Mouse (Mus musculus) right cerebral cortex, adult 18-20 months (tissue): ENCODE measurements around the gene Rpl13.

ENCODE experiments used
- DNase-seq: peaks from one replicate; pipeline ENCODE4 v3.0.0; 2022; ENCODE audit warnings: mixed read lengths

Gene Rpl13

DNA sequence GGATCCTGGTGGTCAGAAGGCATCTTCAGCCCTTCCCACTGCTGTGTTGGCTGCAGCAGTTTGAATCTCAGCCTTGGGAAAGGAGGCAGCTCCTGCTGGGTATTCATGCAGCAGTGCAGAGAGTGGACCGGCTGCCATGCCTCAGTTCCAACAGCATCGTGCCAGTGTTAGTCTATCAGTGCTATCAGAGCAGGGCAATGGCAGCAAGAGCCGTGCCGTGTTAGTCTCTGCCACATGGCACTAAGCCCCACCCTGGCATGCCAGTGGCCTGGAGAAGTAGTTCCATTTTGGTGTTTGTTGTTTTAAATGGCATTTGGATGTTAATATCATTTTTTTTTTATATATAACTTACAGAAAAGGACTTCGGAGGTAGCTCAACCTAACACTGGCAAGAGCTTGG lies 6.8 kb downstream of the Rpl13 start:
- DNase-seq: no peak

DNA sequence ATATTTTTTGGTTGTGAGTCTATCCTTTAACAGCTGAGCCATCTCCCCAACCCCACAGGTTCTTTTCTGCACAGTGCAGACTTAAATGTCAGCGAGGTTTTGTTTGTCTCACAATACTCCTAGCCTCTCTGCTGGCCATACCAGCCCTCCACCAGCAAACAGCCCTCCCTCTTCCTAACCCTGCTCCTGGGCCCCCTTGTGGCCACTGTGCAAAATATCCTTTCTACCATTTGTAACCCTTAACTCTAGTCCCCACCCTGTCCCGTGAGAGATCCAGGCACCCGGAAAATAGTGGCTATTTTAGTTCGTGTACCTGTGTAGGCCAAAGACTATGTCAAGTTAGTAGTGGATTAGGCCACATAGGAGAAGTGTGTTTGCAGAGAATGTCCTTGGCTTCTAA lies 8.5 kb downstream of the Rpl13 start:
- DNase-seq: no peak

DNA sequence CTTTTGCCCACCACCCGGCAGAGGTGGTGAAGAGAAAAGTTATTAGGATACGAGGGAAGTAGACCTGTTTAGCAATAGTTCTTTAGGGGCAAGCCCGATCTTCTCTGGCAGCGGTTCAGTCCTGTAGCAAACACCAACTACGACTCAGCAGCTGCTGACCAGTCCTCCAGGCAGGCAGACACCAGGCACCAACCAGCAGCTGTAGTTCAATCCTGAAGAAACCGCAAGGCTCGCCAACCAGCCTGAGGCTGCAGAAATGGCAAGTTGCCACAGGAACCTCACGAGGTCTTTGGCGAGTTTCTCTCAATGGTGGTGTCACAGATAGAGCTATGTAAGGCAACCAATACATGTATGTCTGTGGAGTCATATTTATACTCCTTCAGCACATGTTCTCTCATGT lies 10.7 kb downstream of the Rpl13 start:
- no peak for DNase-seq

DNA sequence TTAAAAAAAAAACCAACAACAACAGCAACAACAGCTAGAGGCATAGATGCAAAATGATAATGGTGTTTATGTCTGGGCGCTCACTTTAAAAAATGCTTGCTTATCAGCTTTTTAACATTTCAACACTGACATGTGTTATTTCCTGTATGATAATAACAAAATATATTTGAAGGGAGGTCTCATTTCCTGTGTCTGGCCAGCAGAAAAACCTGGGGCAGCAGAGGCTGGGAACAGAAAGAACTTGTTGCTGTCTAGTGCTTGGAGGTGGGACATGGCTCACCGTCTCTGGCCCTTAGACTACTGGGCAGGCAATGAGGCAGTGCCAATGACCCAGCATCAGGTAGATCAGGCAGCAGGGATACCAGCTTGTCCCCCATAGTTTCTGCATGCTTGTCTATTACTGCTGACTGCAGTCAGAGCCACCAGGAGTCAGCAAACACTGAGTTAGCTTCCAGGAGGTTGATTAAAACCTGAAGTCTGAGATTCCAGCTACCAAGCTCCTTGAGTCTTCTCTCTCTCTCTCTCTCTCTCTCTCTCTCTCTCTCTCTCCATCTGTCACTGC lies 11.8 kb downstream of the Rpl13 start:
- DNase-seq: no peak

DNA sequence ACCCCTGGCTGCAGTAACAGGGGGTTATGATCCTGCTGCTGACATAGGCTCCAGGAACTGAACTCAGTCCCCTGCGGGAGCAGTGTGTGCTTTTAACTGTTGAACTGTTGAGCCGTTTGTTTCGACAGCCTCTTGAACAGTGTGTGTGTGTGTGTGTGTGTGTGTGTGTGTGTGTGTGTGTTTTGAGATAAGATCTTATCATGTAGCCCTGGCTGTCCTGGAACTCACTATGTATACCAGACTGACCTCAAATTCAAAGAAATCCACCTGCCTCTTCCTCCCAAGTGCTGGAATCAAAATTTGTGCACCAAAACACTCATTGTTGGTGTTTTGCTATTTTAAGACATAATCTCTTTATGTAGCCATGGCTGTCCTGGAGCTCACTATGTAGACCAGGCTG lies 12.5 kb downstream of the Rpl13 start:
- no peak for DNase-seq

DNA sequence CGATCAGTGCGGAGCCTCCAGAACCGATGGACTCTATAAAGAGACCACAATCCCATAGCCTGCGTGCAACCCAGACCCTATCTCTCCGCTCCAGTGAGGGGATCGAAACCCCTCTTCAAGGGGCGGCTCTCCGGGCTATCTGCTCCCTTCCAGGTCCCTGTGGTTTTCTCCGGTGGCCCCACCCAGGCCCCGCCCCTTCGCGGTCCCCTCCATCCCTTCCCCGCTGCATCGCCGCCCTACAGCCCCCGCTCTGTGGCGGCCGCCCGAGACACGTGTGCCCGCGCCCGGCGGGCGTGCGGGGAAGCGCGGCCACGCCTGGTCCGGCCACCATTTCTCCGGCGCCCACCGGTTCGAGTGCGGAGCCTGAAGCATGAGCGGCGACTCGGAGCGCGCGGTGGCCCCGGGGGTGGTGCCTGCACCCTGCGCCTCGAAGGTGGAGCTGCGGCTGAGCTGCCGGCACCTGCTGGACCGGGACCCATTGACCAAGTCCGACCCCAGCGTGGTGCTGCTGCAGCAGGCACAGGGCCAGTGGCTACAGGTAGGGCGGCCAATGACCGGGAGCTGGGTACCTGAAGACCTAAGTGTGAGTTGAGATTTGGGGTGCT lies 15.1 kb downstream of the Rpl13 start, which contains the start of gene Cpne7:
Gene Cpne7, plus strand, starts transcription at position 248 of the 605 bp plus-strand sequence.
- DNase-seq: no peak

DNA sequence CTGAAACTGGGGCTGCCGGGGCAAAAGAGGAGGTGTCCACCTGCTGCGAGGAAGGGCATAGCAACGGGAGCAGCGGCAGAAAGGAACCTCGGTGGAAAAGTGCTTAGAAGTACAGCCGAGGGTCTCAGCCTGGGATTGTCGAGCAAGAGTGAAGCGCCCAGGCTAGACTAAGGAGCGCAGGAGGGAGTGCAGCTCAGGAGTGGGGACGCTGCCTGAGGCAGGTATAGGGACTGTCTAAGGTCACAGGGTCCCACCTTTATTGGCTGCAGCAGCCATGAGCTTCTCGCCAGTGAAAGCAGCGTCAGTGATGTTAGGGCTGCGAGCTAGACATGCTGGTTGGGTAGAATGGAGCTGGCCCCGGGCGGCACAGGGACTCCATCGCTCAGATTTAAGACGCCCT lies 15.6 kb downstream of the Rpl13 start:
- DNase-seq: no peak

DNA sequence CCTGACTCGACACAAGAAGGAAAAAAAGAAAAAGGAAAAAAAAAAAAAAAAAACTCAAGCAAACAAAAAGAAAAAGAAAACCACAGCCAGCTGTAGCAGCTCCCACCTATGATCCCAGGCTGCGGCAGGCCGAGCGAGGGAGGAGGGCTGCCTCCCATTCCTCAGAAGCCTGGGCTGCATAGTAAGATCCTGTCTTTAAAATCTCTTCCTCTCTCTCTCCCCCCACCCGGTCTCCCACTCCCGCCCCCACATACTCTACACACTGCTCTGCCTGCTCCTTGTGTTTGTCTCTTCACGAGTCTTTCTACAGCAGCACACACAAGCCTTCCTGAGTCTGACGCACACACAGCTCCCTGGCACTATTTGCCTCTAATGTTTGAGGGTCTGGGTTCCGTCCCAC lies 19.9 kb downstream of the Rpl13 start:
- DNase-seq: no peak

DNA sequence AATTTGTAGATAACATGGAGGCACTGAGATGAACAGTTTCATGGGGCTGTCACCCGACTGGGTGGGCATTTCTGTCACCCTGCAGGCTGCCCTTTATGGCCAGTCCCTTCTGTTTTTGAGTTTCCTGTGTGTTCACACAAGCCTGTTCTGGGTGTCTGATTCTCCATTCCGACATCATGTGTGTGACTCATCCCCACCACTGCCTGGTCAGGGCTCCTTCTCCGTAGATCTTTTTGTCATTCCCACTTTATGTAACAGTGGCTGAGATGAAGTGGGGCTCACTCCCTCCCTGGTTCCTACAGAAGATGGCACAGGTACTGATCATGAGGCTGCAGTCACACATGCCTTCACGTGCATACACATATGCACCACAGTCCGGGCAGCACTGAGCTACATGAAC lies 20.5 kb downstream of the Rpl13 start:
- DNase-seq: no peak

DNA sequence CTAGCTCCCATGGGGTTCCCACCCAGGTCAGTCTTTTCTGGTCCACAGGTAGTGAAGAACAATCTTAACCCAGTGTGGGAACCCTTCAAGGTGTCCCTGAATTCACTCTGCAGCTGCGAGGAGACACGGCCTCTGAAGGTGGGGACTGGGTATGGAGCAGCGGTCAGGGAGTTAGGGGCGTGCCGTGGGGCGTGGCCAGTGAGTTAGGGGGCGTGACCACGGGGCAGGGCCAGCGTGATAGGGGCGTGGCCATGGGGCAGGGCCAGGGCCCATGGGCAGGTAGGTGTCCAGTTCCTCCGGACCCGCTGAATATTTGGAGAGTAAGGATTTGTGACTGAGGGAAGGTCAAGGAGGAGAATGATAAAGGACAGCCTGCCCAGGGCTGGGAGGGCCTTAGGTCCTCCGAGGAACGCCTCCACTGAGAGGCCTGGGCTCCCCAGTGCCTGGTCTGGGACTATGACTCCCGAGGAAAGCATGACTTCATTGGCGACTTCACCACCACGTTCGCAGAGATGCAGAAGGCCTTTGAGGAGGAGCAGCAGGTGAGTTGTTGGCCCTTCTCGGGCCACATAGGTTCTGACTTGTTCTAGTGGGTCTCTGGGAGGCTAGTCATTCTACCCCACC lies 24.2 kb downstream of the Rpl13 start:
- no peak for DNase-seq

DNA sequence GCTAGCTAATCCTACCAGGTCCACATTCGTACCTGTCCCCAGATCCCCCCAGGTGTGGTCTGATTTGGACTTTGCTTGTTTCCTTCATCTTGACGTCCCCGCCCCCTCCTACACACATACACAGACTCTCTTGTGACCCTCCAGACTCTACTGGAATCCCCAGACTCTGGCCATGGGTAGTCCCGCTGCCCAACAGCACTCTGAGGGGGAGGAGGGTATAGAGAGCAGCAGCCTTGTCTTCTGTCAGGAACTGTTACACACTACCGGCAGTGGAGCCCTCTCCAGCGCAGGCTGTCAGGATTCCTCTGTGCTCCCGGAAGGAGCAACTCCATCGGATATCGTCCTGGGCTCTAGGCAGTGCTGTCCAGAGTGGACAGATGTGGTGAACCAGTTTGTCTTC lies 28.9 kb downstream of the Rpl13 start:
- DNase-seq: no peak

DNA sequence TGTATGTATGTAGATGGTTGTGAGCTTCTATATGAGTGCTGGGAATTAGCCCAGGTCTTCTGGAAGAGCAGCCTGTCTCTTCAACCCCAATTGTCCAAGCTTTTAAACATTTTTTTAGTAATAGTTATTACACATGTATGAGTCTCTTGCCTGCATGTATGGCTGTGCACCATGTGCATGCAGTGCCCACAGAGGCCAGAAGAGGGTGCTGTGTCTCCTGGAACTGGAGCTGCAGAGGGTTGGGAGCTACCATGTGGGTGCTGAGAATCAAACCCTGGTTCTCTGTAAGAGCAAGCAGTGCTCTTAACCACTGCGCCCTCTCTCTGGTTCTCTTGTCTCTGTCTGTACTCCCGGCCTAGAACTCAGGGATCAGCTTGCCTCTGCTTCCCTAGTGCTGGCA lies 30.8 kb downstream of the Rpl13 start:
- DNase-seq: no peak

DNA sequence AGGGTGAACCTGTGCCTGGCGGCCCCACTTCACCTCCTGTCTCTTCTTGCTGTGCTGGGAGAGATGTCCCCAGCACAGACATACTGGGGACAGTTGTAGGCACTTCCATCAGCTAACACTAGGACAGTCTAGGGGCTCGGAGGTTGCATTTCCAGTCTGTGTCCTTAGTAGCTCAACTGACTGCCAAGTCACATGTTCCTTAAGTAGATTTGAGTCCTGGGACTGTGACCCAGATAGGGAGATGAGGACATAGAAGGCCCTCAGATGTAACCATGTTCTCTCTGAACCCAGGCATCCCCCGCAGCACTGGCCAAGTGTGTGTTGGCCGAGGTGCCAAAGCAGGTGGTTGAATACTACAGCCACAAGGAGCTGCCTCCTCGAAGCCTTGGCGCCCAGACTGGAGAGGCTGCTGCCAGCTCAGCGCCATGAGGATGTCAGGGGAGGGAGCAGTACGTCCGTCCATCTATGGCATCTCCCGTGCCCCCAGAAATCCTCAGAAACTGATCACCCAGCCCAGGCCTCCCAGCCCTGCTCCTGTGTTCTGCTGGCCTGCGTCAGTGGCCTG lies 32.1 kb downstream of the Rpl13 start:
- no peak for DNase-seq

DNA sequence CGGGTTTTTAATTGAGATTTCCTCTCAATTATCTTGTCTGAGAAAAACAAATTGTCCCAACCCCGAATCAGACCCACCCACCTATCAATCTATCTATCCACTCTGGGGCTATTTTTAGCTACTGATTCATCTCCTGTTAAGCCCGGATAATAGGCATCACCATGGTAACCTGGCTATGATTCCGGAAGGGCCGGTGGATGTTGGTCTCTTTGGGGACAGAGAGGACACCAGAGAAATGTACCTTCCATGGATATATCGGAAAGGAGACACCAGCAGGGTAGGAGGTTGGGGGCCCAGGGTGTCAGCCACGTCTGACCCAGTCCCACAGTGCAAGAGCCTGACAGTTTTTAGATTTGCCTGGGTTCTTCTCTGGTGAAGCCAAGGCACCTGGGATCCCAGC lies 33.3 kb downstream of the Rpl13 start:
- DNase-seq: no peak

DNA sequence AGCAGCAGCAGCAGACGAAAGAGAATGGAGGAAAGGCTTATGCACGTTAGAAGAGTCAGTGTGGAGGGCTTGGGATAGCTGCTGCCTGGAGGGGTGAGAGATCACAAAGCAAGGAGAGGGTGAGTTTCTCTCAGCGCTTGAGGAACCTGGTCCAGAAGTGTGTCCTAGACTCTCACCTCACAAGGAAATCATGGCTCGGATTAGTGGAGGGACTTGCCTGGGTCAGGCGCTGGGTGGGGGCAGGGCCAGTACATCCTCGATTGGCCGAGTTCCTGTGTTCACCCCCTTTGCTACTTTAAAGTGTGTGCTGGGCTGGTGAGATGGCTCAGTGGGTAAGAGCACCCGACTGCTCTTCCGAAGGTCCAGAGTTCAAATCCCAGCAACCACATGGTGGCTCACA lies 33.7 kb downstream of the Rpl13 start:
- DNase-seq: no peak

DNA sequence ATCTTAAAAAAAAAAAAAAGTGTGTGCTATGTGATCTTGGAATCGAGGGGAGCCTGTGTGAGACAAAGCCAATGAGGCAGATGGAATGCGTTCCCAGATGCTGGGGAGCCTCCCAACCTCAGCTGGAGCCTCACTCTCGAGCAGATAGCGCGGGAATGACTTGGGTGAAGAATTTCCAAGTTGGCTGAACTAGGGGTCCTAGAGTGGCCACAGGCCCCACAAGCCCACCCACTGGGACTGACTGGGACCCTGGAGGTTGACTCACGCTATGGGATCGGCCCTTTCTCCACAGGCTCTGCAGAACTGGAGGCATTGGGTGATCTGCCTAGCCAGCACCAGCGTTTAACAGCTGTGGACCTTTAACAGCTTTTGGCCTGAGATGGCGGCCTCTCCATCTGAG lies 34.1 kb downstream of the Rpl13 start:
- DNase-seq: no peak

DNA sequence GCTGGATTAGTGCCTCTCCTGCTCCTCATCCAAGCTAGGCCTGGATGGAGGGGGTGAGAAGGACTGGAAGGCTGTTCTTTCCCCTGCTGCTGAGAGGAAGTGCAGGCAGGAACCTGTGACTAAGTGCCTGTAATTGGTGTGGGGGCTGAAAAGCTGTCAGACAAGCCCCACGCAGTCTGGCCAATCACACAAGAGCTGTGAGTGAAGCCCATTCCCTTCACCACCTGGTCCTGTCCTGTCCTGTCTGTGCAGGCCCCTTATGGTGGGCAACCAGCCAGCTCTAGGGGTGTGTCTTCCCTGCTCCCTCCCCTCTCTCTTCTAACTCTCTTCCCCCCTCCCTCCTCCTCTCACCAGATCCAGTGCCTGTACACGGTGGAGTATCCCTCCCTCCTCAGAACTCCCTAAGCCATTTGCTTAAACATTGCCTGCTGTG lies 35.5 kb downstream of the Rpl13 start:
- peak; percentile 73 for DNase-seq

DNA sequence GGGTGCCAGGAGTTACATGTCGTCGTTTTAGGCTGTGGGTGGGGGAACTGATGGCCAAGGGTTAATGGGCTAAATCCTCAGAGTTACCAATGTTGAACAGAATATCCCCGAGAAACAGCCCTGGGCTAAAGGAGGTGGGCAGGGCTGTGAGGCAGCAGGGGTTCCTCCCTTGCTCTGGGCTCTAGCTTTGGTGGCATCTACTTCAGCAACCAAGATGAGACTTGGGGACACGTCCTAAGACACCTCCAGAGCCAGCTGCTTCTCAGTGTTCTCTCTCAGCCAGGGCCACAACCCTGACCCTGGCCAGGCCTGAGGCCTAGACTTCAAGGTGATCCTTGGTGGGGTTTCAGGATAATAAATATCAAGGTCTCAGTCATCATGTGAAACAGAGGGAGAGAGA lies 36.6 kb downstream of the Rpl13 start:
- no peak for DNase-seq

DNA sequence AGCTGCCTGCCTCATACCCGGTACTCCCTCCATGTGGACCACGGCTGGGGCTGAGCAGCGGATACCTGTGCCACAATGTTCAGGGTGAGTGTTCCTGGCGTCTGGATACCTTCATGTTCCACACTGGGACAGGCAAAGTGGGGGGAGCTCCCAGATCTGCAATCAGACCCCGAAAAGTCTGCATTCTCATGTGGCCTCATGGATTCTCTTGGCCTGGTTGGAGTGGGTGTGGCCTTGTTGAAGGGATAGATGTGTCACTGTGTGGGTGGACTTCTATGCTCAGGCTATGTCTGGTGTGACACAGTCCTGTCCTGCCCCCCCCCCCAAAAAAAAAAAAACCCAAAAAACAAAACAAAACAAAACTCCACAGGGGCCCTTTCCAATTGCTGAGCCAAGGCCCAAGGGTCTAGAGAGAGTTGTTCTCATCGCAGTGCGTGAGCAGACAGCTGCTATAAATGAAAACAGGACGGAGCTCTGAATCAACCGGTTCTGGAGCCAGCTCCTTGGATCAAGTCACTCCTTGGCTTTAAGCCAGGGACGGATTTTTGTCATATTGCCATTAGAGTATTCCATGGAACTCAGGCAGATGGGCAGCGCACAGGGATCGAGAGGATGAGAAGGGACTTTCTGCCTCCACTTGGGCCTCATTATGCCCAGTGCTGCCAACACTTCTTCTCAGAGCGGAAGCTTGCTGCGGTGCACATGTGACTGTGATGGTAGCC lies 39.8 kb downstream of the Rpl13 start:
- DNase-seq: peak; percentile 79

DNA sequence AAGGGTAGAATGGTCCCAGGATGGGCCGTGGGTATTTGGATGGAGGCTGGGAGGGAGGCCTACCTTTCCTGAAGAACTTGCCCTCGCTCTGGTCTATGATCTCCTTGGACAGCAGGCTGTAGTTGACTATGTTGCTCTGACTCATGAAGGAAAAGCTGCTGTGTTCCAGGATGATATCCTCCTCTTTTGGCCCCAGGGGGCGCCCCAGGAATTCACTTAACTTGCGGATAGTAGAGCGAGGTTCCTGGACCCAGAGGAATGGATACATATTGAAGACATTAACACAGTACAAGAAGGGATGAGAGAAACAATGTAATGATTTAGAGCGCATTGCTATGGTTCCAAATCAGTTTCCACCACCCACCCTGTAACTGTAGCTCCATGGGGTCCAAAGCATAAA lies 43.1 kb downstream of the Rpl13 start:
- no peak for DNase-seq

DNA sequence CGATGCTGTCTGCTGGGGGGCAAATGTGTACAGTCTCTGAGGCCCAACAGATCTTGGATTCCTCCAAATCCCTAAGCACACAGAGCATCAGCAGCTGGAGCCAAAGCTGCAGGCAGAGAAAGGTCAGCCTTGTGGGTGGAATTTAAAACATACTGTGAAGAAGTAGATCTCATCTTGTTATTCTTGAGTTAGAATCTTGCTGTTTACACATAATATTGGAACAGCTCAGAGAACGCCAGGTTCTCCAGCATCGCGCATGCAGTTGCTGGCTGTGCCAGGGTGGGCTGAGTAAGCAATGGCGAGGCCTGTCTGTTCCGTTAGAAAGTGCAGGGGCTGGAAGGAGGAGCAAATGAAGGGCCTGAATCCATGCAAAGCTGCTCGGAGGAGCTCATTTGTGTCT lies 44.2 kb downstream of the Rpl13 start:
- DNase-seq: no peak

DNA sequence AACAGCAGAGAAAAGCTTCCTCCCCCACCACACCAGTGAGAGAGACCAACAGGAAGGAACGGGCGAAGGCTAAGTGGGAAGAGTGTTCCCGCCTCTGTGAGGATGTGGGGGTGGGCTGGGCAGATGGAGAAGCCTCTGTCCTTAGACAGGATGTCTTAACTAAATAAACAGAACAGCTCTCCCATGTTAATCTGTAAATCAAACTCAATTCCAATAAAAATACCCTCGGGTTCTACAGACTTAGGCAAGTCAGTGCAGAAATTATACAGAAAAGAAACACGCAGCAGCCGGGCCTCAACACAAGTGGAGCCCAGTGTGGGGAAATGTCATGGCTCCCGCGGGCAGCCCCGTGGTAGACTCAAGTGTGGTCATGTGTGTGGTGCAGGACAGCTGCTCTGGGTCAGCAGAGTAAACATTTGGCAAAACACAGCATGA lies 48.6 kb downstream of the Rpl13 start:
- peak; percentile 48 for DNase-seq
